Mouse (Mus musculus) gastrocnemius, postnatal 4 days (tissue): ENCODE data around the gene Herpud1. TPM values are rescaled to one million over a fixed set of nuclear protein-coding genes. Genes with fewer than 3 reads are reported as not detected.

ENCODE experiments used
- DNase-seq, 2 experiments: peaks; one replicate each; pipeline ENCODE4 v3.0.0; 2021 to 2022; ENCODE audit warnings: low spot score in 2 of 2, mixed read lengths in 2 of 2
- long read RNA-seq, 2 experiments: library from polyadenylated mRNA; stranded (forward); transcript quantifications; one replicate each; pipeline ENCODE4 v2.0.0; 2021
- total RNA-seq, 2 experiments: library from RNA; stranded (reverse); gene quantifications; 2 replicates each; pipeline ENCODE4 v1.2.3; 2021

Gene Herpud1
- total RNA-seq: 10 to 100 TPM; 57.2 to 58.0 TPM
- long read RNA-seq, experiment 1, transcript Herpud1-205 (8 exons, 1,952 nt): major isoform, 88 of 102 reads
- long read RNA-seq, experiment 1, partial matches to known transcripts: 4 of 102 reads
- long read RNA-seq, experiment 1, other reads (novel, unspliced or antisense): 7 of 102 reads
- long read RNA-seq, experiment 2, transcript Herpud1-205 (8 exons, 1,952 nt): major isoform, 113 of 131 reads
- long read RNA-seq, experiment 2, transcript Herpud1-201 (8 exons, 1,873 nt): minor isoform, 9 of 131 reads
- long read RNA-seq, experiment 2, partial matches to known transcripts: 2 of 131 reads
- long read RNA-seq, experiment 2, other reads (novel, unspliced or antisense): 7 of 131 reads

DNA sequence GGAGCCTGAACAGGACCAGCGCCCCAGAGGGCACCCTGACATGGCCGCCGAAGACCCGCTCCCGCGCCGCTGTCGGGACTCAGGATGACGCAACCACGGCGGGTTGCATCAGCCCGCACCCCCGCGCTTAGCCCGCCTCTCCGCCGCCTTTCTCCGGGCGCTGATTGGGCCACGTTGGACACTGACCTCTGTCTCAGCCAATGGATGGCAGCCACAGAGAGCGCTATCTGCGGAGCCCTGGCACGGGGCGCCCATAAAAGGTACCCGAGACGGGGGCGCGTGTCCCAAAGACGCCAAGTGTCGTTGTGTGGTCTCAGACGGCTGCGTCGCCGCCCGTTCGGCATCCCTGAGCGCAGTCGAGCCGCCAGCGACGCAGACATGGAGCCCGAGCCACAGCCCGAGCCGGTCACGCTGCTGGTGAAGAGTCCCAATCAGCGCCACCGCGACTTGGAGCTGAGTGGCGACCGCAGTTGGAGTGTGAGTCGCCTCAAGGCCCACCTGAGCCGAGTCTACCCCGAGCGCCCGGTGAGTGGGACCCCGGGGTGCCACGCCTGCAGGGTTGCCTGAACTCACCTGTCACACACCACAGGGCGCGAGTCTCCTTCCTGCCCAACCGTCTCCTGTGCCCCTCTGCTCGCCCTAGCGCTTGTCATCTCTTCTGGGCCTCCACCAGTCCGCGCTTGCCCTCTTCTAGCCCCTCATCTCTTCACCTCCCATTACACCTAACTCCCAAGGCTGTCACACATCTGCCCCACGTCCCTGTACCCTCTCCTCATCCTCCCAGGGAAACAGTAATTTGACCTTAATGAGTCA lies at the start of gene Herpud1:
Herpud1 (plus strand) TSS at position 225 of the 813 bp plus-strand sequence.
- peak; percentile 93 to 98 for DNase-seq

DNA sequence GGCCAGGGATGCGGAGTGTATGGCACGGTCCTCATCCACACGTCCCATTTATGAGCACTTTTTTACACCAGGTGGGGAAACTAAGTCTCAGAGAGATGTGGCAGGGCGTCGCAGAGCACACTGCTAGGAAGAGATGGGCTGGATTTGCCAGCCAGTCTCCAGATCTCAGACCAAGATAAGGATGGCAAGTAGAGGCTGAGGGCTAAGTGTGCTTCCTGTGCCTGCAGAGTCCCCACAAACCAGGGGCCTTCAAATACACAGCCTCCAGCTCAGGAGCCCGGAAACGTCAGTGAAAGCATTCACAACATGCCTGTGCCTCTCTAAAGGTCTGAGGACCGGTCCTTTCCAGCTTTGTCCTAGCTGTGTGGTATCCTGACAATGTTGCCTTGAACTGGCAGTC lies 48.7 kb upstream of the Herpud1 start:
- no peak for DNase-seq

DNA sequence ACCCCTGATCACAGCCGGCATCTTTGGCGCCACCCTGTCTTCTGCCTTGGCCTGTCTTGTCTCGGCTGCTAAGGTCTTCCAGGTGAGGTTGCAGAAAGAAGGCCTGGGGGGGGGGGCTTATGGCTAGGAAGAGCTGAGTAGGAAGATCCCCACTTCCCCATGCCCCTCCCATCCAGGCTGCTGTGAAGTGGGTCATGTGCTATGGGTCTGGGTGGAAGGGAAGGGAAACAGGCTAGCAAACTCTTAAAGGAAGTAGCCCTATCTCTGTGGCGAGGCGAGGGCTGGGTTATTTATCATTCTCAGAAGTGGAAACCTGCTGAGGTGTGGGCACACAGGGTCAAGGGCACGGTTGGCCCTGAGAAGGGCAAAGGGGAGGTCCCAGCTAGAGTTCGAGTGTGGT lies 45.4 kb upstream of the Herpud1 start:
- DNase-seq: no peak

DNA sequence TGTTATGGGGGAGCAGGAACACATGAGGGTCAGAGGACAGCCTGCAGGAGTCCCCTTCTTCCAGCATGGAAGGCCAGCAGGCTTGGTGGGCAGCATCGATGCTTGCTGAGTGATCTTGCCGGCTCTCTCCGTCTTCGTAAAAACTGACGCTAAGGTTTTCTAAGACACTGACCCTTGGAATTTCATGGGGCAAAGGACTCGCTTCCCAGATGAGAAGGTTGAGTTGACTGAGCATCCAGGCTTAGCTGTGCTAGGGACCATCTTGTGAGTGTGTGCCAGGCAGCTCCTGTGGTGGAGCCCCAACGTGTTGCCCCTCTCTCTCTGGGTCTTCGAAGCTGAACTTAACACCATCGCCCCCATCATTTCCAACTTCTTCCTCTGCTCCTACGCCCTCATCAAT lies 43.5 kb upstream of the Herpud1 start:
- DNase-seq: no peak

DNA sequence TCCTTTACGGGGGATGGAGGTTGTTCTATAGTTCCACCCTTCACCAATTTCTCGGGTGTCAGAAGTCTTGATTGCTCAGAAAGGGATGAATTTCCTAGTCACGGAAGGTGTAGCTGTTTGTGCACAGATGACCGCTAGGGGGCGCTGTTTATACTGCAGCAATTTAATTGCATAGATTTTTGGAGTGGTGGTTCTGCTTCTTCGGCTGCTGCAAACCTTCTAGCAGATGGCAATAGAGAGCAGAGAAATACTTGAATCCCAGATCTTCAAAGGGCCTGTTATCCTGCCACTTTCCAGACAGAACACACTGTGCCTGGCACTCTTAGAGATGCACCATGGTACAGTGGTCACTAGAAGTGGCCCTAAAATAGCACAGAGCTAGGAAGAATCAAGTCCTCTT lies 42.9 kb upstream of the Herpud1 start:
- peak; percentile 68 to 81 for DNase-seq

DNA sequence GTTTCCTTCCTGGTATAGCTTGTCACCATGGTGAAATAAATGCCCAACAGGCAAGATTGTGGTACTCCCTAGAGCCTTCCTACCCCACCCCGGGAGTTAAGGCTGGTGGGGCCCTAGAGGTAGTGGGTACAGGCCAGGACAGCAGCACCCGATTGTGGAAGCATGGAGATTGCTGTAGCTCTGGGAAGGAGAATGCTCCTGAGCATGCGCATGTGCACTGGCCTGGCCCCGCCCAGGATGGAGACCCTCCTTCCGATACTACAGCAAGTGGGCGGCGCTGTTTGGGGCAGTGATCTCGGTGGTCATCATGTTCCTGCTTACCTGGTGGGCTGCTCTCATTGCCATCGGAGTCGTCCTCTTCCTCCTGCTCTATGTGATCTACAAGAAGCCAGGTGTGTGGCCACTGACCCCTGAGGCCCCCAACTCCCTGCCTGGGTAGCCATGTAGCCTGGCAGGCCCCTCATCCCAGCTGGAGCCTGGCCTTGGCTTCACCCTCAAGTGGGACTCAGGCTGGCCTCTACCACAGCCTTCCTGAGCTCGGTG lies 42.4 kb upstream of the Herpud1 start:
- DNase-seq: no peak

DNA sequence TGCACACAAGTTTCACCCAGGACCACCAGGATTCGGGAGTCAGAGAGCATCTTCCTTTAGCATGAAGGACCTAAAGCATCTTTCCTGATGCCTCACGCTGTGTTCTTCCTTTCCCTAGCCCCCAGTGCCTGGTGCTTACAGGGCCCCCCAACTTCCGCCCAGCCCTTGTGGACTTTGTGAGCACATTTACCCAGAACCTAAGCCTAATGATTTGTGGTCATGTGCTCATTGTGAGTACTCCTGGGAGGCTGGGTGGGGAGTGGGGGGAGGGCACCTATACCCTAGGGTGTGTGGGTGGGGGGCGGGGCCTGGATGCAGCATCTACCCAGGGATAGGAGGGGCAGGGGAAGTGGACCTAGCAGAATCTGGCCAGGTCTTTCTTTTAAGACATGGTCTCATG lies 40.6 kb upstream of the Herpud1 start:
- DNase-seq: no peak

DNA sequence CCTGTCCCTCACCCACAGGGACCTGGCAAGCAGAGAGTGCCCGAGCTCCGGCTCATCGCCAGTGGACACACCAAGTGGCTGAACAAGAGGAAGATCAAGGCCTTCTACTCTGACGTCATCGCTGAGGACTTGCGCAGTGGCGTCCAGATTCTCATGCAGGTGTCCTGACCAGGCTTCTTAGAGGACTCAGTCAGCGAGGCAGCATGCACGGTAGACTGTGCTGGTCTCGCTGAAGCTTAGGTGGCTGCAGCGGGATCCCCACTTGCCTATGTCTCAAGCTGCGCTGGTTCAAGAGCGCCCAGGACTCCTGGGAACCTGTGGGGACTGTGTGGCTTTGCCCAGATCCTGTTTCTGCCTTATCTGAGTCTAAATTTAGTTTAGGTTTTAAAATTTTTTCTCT lies 40.0 kb upstream of the Herpud1 start:
- no peak for DNase-seq

DNA sequence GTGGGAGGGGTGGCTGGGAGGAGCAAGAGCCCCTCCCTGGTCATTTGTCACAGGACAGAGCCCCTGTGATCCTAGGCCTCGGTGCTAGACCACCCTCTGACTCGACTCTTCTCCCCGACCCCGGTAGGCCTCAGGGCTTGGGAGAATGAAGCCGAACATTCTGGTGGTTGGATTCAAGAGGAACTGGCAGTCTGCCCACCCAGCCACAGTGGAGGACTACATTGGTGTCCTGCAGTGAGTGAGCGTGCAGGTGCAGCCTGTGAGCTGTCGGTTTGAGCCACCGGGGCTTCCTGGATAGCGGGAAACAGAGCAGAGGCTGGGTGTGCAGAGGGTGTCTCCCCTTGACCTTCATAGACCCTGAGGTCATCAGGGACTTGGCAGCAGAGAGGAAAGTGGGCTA lies 37.8 kb upstream of the Herpud1 start:
- no peak for DNase-seq

DNA sequence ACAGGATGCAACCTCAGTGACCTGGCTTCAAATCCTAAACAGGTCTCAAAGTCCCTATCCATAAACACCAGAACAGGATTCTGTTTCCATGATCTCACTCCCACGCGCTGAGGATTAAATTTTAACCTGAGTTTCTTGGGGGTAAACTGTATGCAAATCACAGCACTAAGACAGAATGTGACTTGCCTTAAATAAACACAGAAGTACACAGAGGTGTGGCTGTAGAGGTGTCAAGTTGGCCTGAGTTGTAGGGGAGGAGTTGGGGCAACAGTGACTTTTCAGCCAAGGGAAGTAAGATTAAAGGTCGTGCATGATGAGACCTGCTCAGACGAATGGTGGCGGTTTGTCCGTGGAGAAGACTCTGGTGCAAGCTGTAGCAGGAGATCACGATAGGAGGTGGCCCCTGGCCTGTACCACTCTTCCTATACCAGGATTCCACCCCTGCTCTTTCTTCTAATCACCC lies 32.1 kb upstream of the Herpud1 start:
- no peak for DNase-seq

DNA sequence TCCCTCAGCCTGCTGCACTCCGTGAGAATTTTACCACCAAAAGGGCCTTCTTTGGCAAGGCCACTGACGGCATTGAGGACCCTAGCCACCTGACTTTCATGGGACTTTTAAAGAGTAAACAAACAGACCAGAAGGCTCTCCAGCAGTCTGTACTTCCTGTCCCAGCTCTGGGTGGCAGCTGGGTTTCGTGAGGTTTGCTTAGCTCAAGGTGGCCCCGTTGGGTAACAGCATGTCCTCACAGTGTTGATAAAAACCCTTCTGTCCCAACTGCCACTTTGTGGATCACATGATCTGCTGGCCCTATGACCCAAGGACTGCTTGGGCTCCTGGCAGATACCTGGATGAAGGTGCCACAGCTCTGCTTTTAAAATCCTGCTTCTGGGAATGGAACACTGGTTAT lies 31.7 kb upstream of the Herpud1 start:
- no peak for DNase-seq

DNA sequence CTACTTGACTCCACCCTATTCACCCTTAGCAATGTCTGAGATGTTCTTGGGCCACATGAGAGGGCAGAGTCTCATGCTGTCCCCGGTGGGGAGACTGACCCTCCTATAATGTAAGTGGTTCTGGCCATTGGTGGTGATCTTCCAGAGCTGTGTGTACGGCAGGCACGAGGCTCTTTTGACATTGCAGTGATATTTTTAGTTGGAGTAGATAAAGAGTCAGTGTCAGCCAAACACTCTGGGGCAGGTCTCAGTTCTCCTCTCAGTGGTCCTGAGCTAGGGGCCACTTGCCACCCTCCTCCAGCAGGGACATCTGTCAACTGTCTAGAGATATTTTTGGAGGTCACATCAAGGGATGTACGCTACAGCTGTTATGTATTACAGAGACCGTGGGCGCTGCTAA lies 29.0 kb upstream of the Herpud1 start:
- no peak for DNase-seq

DNA sequence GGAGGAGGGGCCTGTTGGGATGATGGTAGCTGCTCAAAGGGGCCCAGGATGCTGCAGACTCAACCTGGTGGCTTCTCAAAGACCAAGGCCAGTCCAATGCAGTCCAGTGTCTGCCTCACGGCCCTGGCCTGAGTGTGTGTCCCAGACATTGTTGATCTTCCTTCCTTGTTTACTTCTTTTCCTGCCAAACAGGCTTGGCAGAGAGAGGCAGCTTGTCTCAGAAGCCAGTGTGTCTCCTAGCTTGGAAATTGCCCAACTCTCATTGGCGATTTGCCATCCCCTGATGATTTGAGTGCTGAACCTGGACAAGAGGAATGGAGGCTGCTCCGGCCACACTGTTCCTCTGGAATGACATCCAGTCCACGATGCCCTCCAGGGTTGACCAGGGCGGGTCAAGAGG lies 27.7 kb upstream of the Herpud1 start:
- peak in 1 of 2 experiments; percentile 37 for DNase-seq

DNA sequence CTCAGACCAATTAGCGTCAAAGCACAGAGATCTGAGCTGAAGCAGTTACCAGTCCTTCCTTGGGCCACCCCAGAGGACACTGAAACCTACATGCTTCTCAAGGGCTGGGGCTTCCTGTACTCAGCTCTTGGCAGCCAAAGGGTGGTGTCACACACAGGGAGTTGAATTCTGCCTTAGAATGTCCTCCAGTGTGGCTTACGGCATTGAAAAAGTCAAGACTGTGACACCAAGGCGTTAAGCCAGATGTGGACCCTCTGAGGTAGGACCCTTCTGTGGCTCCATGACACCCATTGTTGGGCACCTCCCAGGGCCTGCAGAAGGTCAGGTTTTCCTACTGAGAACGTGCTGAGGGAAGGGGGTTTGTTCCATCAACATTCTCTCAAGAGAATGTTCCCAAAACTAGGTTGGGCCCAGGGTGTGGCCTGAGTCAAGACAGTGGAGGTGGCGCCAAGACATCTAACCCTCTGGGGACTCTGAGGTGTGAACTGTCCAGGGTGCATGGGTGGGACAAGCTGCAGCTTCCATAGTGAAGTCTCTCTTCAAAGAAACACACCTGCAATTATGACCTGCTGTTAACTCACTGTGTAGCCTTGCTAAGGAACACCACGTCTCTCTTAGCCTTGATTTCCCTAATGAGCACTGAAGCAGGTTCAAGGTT lies 24.3 kb upstream of the Herpud1 start:
- DNase-seq: no peak

DNA sequence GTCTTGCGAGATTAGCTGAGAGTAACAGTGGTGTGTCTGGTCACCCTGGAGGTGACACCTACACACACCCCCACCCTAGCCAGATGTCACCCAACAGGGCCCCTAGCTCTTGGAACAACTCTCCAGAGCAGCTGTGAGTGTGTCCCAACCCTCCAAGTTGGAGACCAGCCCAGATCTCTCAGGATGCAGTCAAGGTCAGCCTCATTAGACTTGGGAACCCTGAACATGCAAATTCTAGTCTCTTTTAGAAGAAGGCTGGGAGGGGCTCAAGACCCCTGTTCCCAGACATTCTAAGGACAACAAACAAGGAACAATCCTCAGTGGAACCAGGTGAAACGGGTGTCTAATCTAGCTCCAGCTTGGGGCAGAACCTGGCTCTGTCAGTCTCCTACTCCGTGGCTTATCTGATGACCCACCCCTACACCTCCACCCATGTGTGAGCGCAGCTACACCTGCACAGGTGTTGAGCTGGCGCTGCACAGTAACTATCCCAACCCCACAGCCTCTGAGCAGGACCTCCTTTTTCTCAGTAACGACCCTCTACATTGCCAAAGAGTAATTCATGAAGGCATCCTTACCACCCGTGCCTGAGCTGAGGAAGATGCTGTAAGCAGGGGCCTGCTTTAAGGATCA lies 23.5 kb upstream of the Herpud1 start:
- no peak for DNase-seq

DNA sequence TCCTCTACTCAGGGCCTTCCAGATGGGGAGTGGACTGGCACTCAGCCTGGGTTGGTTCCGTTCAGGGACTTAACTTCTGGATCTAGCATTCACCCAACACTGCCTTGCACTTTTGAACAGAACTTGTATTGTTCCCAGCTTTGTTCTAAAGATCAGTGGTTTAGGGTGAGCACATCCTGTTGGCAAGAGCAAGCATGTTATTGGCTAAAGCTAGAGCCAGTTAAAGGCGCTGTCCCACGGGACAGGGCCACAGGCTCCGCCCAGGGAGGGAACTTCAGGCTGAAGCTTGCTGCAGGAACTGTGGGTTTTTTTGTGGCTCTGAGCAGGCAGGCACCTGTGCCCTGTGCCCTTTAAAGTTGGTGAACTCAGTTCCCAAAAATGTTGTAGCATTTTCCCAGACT lies 22.9 kb upstream of the Herpud1 start:
- DNase-seq: peak in 1 of 2 experiments; percentile 55

DNA sequence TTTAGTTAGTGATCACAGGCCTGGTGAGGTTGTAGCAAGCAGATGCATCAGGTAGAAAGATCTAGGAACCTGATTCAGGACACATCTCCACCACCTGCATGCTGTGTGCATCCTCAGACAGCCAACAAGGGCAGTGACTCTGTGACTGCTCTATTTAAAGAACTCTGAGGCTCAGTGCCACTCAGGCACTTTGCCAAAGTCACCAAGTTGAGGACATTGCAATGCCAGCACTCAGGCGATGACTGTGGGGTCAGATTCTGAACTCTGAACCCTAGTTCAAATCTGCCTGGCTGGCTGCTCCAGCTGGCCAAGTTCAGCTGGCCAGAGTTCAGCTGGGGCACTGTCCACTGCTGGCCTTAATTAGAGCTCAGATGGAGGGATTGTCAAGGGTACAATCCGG lies 22.3 kb upstream of the Herpud1 start:
- DNase-seq: no peak

DNA sequence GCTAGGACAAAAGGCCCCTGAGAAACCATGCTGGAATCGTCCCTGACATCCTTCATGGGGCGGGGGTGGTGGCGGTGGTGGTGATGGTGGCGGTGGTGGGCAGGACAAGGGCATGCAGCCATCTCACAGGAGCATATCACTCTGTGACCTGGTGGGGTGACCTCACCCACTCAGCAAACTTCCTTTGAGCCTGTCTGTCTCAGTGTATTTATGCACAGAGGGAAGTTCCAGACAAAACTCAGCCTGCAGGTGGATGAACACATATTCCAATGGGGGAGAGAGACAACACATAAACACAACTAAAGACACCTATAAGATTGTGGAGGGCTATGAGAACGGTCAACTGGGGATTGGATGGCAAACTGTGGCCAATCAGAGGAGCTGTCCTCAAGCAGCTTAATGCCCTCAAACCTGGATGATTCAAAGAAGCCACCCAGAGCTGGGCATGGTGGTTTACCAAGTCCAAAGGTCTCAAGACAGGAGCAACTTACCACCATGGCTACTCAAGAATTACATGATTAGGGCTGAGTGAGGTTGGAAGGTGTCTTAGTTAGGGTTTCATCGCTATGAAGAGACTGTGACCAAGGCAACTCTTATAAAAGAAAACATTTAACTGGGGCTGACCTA lies 21.4 kb upstream of the Herpud1 start:
- no peak for DNase-seq

DNA sequence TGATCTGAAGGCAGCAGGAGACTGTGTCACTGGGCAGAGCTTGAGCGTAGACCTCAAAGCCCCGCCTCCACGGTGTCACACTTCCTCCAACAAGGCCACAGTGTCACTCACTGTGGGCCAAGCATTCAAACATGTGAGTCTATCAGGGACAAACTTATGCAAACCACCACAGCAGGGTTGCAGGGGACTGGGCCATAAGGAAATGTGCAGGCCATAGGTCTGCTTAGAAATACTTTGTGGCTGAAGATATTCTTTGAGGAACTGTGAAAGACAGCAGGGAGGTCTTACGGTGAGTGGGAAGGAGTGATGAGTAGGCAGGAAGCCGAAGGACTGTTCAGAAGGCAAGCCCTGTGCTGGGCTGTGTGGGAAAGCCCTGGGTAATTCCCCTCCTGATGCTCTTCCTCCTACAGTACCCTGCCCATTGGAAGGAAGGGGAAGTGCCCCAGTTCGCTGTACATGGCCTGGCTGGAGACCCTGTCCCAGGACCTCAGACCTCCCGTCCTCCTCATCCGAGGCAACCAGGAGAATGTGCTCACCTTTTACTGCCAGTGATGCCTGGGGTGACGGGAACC lies 20.7 kb upstream of the Herpud1 start:
- DNase-seq: no peak

DNA sequence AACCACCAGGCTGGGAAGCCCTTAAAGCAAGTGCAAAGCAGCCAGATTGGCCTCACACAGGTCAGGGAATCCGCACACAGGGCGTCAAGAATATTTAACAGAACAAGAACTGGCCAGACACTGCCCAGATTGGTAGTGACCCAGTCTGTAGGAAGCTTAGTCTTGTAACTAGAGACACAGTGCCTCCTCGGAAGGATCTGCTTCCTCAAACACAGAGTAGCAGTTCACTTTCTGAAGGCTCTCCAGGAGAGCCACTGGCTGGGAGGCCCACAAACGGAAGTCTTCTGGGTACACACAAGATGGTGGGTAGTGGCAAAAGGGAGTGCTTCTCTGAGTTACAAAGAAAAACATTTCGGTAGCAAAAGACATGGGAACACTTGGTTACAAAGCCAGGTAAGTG lies 15.4 kb upstream of the Herpud1 start:
- no peak for DNase-seq
